Mouse (Mus musculus): ENCODE measurements at regions not wholly inside any gene's neighbourhood (a gene's known extent, or its start where the extent isn't known, plus 50 kb on each side); places are given as distances from the start of the nearest gene placed in this dataset.

GRCm38 (mm10) chr10:51946189-51946588, 76.1 kb upstream of the Vgll2 start:
- ATAC-seq (replicated peaks; ENCODE audit: low FRiP score), result no peak
- Histone ChIP-seq H3K4me3 (ENCODE audit: low read depth, low read length) (no peak overlapping the region), H3K9ac (ENCODE audit: low read length) (no peak overlapping the region), H3K9me3 (ENCODE audit: control insufficient read depth, low read length) (no peaks in the 10 kb centered on the region), H3K4me1 (replicated peaks; ENCODE audit: control insufficient read depth, insufficient read depth, low read length) (no peaks in the 10 kb centered on the region), H3K36me3 (ENCODE audit: control insufficient read depth, insufficient read depth, low read length) (no peaks in the 10 kb centered on the region), H3K4me2 (ENCODE audit: low read depth, low read length, severe bottlenecking) (no peak overlapping the region), H3K27ac (ENCODE audit: low read depth, low read length) (no peak overlapping the region), H3K27me3 (ENCODE audit: control insufficient read depth, insufficient read depth, low read length) (no peaks in the 10 kb centered on the region)
- no peak for DNase-seq (ENCODE audit: low spot score)

DNA sequence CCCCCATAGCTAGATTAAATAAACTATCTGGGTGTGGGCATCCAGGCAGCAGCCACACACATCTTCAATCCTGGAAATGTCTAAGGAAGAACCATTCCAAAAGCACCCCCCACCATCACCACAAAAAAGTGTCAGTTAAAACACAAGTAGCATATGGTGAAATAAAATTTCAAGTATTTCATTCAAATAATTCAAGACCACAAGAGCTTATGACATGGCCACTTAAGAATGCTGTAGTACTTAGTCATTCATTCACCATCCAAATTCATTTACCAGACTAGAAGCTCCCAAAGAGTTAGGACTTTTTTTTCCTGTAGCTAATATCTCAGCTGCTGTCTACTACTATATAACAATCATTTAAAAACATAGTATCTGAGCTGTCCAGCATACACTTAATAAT, 75.4 kb upstream of the Vgll2 start:
- Histone ChIP-seq H3K4me1 (replicated peaks; ENCODE audit: control insufficient read depth, insufficient read depth, low read length) (no peaks in the 10 kb centered on the region), H3K36me3 (ENCODE audit: control insufficient read depth, insufficient read depth, low read length) (no peaks in the 10 kb centered on the region), H3K27ac (ENCODE audit: low read depth, low read length) (no peak overlapping the region), H3K4me3 (ENCODE audit: low read depth, low read length) (no peak overlapping the region), H3K9ac (ENCODE audit: low read length) (no peak overlapping the region), H3K27me3 (ENCODE audit: control insufficient read depth, insufficient read depth, low read length) (no peaks in the 10 kb centered on the region), H3K9me3 (ENCODE audit: control insufficient read depth, low read length) (no peaks in the 10 kb centered on the region), H3K4me2 (ENCODE audit: low read depth, low read length, severe bottlenecking) (no peak overlapping the region)
- DNase-seq (ENCODE audit: low spot score) (no peak), ATAC-seq (replicated peaks; ENCODE audit: low FRiP score) (no peak)

DNA sequence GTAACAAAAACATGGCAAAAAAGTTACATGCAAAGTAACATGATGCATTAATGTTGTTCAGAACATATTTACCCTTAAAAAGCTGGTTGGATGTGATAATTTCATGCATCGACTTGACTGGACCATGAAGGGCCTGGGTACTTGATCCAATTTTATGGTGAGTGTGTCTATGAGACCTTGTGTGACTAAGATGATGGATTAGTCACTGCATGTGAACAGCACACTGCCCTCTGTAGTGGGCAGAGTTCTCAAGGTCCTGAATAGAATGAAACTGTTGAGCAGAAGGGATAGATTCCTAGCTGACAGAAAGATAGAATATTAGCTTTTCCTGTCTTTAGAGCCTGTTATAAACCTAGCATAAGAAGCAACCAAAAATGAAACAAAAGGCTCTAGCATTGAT, 72.3 kb upstream of the Vgll2 start:
- no peak for ATAC-seq (replicated peaks; ENCODE audit: low FRiP score)
- H3K9me3 ChIP-seq (ENCODE audit: control insufficient read depth, low read length), result no peaks in the 10 kb centered on the region
- no peaks in the 10 kb centered on the region for H3K4me1 ChIP-seq (replicated peaks; ENCODE audit: control insufficient read depth, insufficient read depth, low read length)
- no peak overlapping the region for H3K4me3 ChIP-seq (ENCODE audit: low read depth, low read length)
- H3K4me2 ChIP-seq (ENCODE audit: low read depth, low read length, severe bottlenecking), result no peak overlapping the region
- DNase-seq (ENCODE audit: low spot score), result no peak
- no peak overlapping the region for H3K27ac ChIP-seq (ENCODE audit: low read depth, low read length)
- 88% methylated on average over 1 of the region's 1 CpGs for WGBS
- H3K36me3 ChIP-seq (ENCODE audit: control insufficient read depth, insufficient read depth, low read length), result no peaks in the 10 kb centered on the region
- H3K27me3 ChIP-seq (ENCODE audit: control insufficient read depth, insufficient read depth, low read length), result no peaks in the 10 kb centered on the region
- H3K9ac ChIP-seq (ENCODE audit: low read length), result no peak overlapping the region

GRCm38 (mm10) chr10:51952021-51952420, 70.3 kb upstream of the Vgll2 start:
- H3K9ac ChIP-seq (ENCODE audit: low read length), result no peak overlapping the region
- H3K27me3 ChIP-seq (ENCODE audit: control insufficient read depth, insufficient read depth, low read length), result no peaks in the 10 kb centered on the region
- no peaks in the 10 kb centered on the region for H3K36me3 ChIP-seq (ENCODE audit: control insufficient read depth, insufficient read depth, low read length)
- DNase-seq (ENCODE audit: low spot score), result no peak
- no peak overlapping the region for H3K4me2 ChIP-seq (ENCODE audit: low read depth, low read length, severe bottlenecking)
- H3K4me3 ChIP-seq (ENCODE audit: low read depth, low read length), result no peak overlapping the region
- 80% methylated on average over 4 of the region's 4 CpGs for WGBS
- no peak overlapping the region for H3K27ac ChIP-seq (ENCODE audit: low read depth, low read length)
- ATAC-seq (replicated peaks; ENCODE audit: low FRiP score), result no peak
- H3K9me3 ChIP-seq (ENCODE audit: control insufficient read depth, low read length), result no peaks in the 10 kb centered on the region
- H3K4me1 ChIP-seq (replicated peaks; ENCODE audit: control insufficient read depth, insufficient read depth, low read length), result no peaks in the 10 kb centered on the region

GRCm38 (mm10) chr10:51956493-51956892, 65.8 kb upstream of the Vgll2 start:
- H3K4me1 ChIP-seq (replicated peaks; ENCODE audit: control insufficient read depth, insufficient read depth, low read length), result no peaks in the 10 kb centered on the region
- no peak overlapping the region for H3K27ac ChIP-seq (ENCODE audit: low read depth, low read length)
- H3K9me3 ChIP-seq (ENCODE audit: control insufficient read depth, low read length), result no peaks in the 10 kb centered on the region
- H3K27me3 ChIP-seq (ENCODE audit: control insufficient read depth, insufficient read depth, low read length), result no peaks in the 10 kb centered on the region
- no peak overlapping the region for H3K9ac ChIP-seq (ENCODE audit: low read length)
- H3K36me3 ChIP-seq (ENCODE audit: control insufficient read depth, insufficient read depth, low read length), result no peaks in the 10 kb centered on the region
- ATAC-seq (replicated peaks; ENCODE audit: low FRiP score) (no peak), DNase-seq (ENCODE audit: low spot score) (no peak)
- H3K4me2 ChIP-seq (ENCODE audit: low read depth, low read length, severe bottlenecking), result no peak overlapping the region
- 69% methylated on average over 1 of the region's 1 CpGs for WGBS
- no peak overlapping the region for H3K4me3 ChIP-seq (ENCODE audit: low read depth, low read length)

DNA sequence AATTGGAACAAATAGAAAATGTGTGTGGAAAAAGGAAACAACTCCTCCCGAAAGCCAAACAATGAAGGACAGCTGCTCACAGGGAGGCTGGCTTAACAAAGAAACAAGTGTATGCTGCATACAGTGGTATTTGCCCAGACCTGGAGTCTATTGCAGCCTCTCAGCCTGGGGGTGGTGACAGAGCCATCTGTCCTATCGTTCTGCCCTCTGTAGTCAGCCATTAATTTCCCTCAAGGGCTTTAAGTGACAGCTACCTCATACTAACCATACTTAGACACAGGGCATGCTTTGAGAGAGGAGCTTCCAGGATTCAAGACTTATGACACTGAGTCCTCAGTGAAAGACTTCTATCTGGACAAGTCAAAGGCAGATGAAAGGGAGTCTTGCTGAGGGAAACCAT, 60.8 kb upstream of the Vgll2 start:
- no peak for DNase-seq (ENCODE audit: low spot score)
- no peaks in the 10 kb centered on the region for H3K27me3 ChIP-seq (ENCODE audit: control insufficient read depth, insufficient read depth, low read length)
- no peak overlapping the region for H3K4me2 ChIP-seq (ENCODE audit: low read depth, low read length, severe bottlenecking)
- H3K4me1 ChIP-seq (replicated peaks; ENCODE audit: control insufficient read depth, insufficient read depth, low read length), result no peaks in the 10 kb centered on the region
- no peak overlapping the region for H3K27ac ChIP-seq (ENCODE audit: low read depth, low read length)
- no peaks in the 10 kb centered on the region for H3K36me3 ChIP-seq (ENCODE audit: control insufficient read depth, insufficient read depth, low read length)
- H3K9me3 ChIP-seq (ENCODE audit: control insufficient read depth, low read length), result no peaks in the 10 kb centered on the region
- no peak overlapping the region for H3K9ac ChIP-seq (ENCODE audit: low read length)
- 31% methylated on average over 2 of the region's 2 CpGs for whole genome bisulfite sequencing
- peak; percentile 84 for ATAC-seq (replicated peaks; ENCODE audit: low FRiP score)
- no peak overlapping the region for H3K4me3 ChIP-seq (ENCODE audit: low read depth, low read length)

DNA sequence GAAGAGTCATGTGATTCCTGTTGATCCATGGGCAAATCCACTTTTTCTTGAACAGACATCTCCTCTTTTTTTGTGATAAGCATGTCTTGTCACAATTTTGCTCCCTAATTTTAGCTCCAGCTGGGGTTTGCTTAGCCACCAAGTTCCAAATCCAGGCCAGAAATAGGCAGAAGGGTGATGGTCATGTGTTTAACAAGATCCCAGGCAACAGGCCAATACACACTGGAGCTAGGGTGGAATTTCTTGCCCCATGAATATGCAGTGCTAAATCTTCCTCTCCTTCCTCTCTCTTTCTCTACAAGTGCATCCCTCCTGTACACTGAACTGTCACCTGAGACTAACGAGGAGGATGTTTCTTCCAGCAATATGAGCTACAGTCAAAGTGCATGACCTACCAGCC, 58.6 kb upstream of the Vgll2 start:
- H3K4me1 ChIP-seq (replicated peaks; ENCODE audit: control insufficient read depth, insufficient read depth, low read length), result no peaks in the 10 kb centered on the region
- H3K27me3 ChIP-seq (ENCODE audit: control insufficient read depth, insufficient read depth, low read length), result no peaks in the 10 kb centered on the region
- 92% methylated on average over 1 of the region's 1 CpGs for WGBS
- H3K27ac ChIP-seq (ENCODE audit: low read depth, low read length), result no peak overlapping the region
- H3K9me3 ChIP-seq (ENCODE audit: control insufficient read depth, low read length), result no peaks in the 10 kb centered on the region
- H3K4me2 ChIP-seq (ENCODE audit: low read depth, low read length, severe bottlenecking), result no peak overlapping the region
- H3K36me3 ChIP-seq (ENCODE audit: control insufficient read depth, insufficient read depth, low read length), result no peaks in the 10 kb centered on the region
- DNase-seq (ENCODE audit: low spot score), result no peak
- H3K4me3 ChIP-seq (ENCODE audit: low read depth, low read length), result no peak overlapping the region
- no peak for ATAC-seq (replicated peaks; ENCODE audit: low FRiP score)
- H3K9ac ChIP-seq (ENCODE audit: low read length), result no peak overlapping the region

- Histone ChIP-seq H3K4me2 (ENCODE audit: low read depth, low read length, severe bottlenecking) (no peak overlapping the region), H3K4me3 (ENCODE audit: low read depth, low read length) (no peak overlapping the region), H3K27ac (ENCODE audit: low read depth, low read length) (no peak overlapping the region), H3K4me1 (replicated peaks; ENCODE audit: control insufficient read depth, insufficient read depth, low read length) (no peaks in the 10 kb centered on the region), H3K9me3 (ENCODE audit: control insufficient read depth, low read length) (no peaks in the 10 kb centered on the region), H3K27me3 (ENCODE audit: control insufficient read depth, insufficient read depth, low read length) (no peaks in the 10 kb centered on the region), H3K9ac (ENCODE audit: low read length) (no peak overlapping the region), H3K36me3 (ENCODE audit: control insufficient read depth, insufficient read depth, low read length) (no peaks in the 10 kb centered on the region)
- WGBS, result 76% methylated on average over 9 of the region's 9 CpGs
- ATAC-seq (replicated peaks; ENCODE audit: low FRiP score) (no peak; the same call in 1 of the 2 replicates), DNase-seq (ENCODE audit: low spot score) (no peak)
These were observed 52.2 kb upstream of the Vgll2 start for GRCm38 (mm10) chr10:51970113-51970512.
